Mouse (Mus musculus): ENCODE measurements around the gene Ak4. TPM values are rescaled to one million over a fixed set of nuclear protein-coding genes. Genes with fewer than 3 reads are reported as not detected.

The Ak4 gene
- polyA plus RNA-seq, 1 experiment, result 0.39 TPM

GRCm38 (mm10) chr4:101491704-101492103 lies 72.6 kb downstream of the Ak4 start:
- TF ChIP-seq CTCF (IDR thresholded peaks at IDR 0.05; ENCODE audit: low read depth, low read length) (no peak), POLR2A (IDR thresholded peaks at IDR 0.05; ENCODE audit: borderline replicate concordance, low read depth, low read length) (no peak)
- no peak overlapping the region for H3K27ac ChIP-seq (ENCODE audit: insufficient read depth, low read depth, low read length)
- H3K4me3 ChIP-seq (ENCODE audit: insufficient read depth, low read length), result no peak overlapping the region
- H3K4me1 ChIP-seq (ENCODE audit: control insufficient read depth, insufficient read depth, low read length), result peaks cover 4% of the 10 kb centered on the region; the same call in 1 of the 2 replicates

GRCm38 (mm10) chr4:101493611-101494197 lies 74.6 kb downstream of the Ak4 start:
- H3K4me3 ChIP-seq (ENCODE audit: insufficient read depth, low read length), result no peak overlapping the region

GRCm38 (mm10) chr4:101496188-101496533 lies 77.1 kb downstream of the Ak4 start:
- peak overlapping the region; percentile 40 for H3K4me3 ChIP-seq (ENCODE audit: insufficient read depth, low read length)
- H3K4me1 ChIP-seq (ENCODE audit: control insufficient read depth, insufficient read depth, low read length), result no peaks in the 10 kb centered on the region
- no peak for TF ChIP-seq CTCF (IDR thresholded peaks at IDR 0.05; ENCODE audit: low read depth, low read length)
- no peak overlapping the region for H3K27ac ChIP-seq (ENCODE audit: insufficient read depth, low read depth, low read length)

More at GRCm38 (mm10) chr4:101493611-101494197, 74.6 kb downstream of the Ak4 start:
- Histone ChIP-seq H3K4me1 (ENCODE audit: control insufficient read depth, insufficient read depth, low read length) (peaks cover 4% of the 10 kb centered on the region; the same call in 1 of the 2 replicates), H3K27ac (ENCODE audit: insufficient read depth, low read depth, low read length) (no peak overlapping the region)
- no peak for TF ChIP-seq CTCF (IDR thresholded peaks at IDR 0.05; ENCODE audit: low read depth, low read length)
- TF ChIP-seq POLR2A (IDR thresholded peaks at IDR 0.05; ENCODE audit: borderline replicate concordance, low read depth, low read length), result no peak

GRCm38 (mm10) chr4:101496534-101497237 lies 77.6 kb downstream of the Ak4 start, which contains the start of gene Dnajc6:
Gene Dnajc6, plus strand, starts transcription at chr4:101496648.
- TF ChIP-seq CTCF (IDR thresholded peaks at IDR 0.05; ENCODE audit: low read depth, low read length), result no peak
- no peak for TF ChIP-seq POLR2A (IDR thresholded peaks at IDR 0.05; ENCODE audit: borderline replicate concordance, low read depth, low read length)
- no peaks in the 10 kb centered on the region for H3K4me1 ChIP-seq (ENCODE audit: control insufficient read depth, insufficient read depth, low read length)
- H3K27ac ChIP-seq (ENCODE audit: insufficient read depth, low read depth, low read length), result no peak within 1 kb of the TSS
- peak within 1 kb of the TSS; percentile 40 for H3K4me3 ChIP-seq (ENCODE audit: insufficient read depth, low read length)

- Histone ChIP-seq H3K4me3 (ENCODE audit: insufficient read depth, low read length) (no peak overlapping the region), H3K27ac (ENCODE audit: insufficient read depth, low read depth, low read length) (no peak overlapping the region), H3K4me1 (ENCODE audit: control insufficient read depth, insufficient read depth, low read length) (no peaks in the 10 kb centered on the region)
- no peak for TF ChIP-seq POLR2A (IDR thresholded peaks at IDR 0.05; ENCODE audit: borderline replicate concordance, low read depth, low read length)
- TF ChIP-seq CTCF (IDR thresholded peaks at IDR 0.05; ENCODE audit: low read depth, low read length), result no peak
Observed at GRCm38 (mm10) chr4:101497336-101497735, 78.3 kb downstream of the Ak4 start.

GRCm38 (mm10) chr4:101504470-101505007 lies 85.5 kb downstream of the Ak4 start:
- H3K27ac ChIP-seq (ENCODE audit: insufficient read depth, low read depth, low read length), result no peak overlapping the region
- H3K4me1 ChIP-seq (ENCODE audit: control insufficient read depth, insufficient read depth, low read length), result no peaks in the 10 kb centered on the region
- H3K4me3 ChIP-seq (ENCODE audit: insufficient read depth, low read length), result no peak overlapping the region
- TF ChIP-seq CTCF (IDR thresholded peaks at IDR 0.05; ENCODE audit: low read depth, low read length), result no peak
- no peak for TF ChIP-seq POLR2A (IDR thresholded peaks at IDR 0.05; ENCODE audit: borderline replicate concordance, low read depth, low read length)

GRCm38 (mm10) chr4:101505966-101506365 lies 86.9 kb downstream of the Ak4 start:
- TF ChIP-seq CTCF (IDR thresholded peaks at IDR 0.05; ENCODE audit: low read depth, low read length), result no peak
- TF ChIP-seq POLR2A (IDR thresholded peaks at IDR 0.05; ENCODE audit: borderline replicate concordance, low read depth, low read length), result no peak
- Histone ChIP-seq H3K4me1 (ENCODE audit: control insufficient read depth, insufficient read depth, low read length) (no peaks in the 10 kb centered on the region), H3K27ac (ENCODE audit: insufficient read depth, low read depth, low read length) (no peak overlapping the region), H3K4me3 (ENCODE audit: insufficient read depth, low read length) (no peak overlapping the region)

GRCm38 (mm10) chr4:101506372-101506771 lies 87.3 kb downstream of the Ak4 start:
- Histone ChIP-seq H3K27ac (ENCODE audit: insufficient read depth, low read depth, low read length) (no peak overlapping the region), H3K4me3 (ENCODE audit: insufficient read depth, low read length) (no peak overlapping the region), H3K4me1 (ENCODE audit: control insufficient read depth, insufficient read depth, low read length) (no peaks in the 10 kb centered on the region)
- no peak for TF ChIP-seq CTCF (IDR thresholded peaks at IDR 0.05; ENCODE audit: low read depth, low read length)
- TF ChIP-seq POLR2A (IDR thresholded peaks at IDR 0.05; ENCODE audit: borderline replicate concordance, low read depth, low read length), result no peak

GRCm38 (mm10) chr4:101507571-101508422 lies 88.7 kb downstream of the Ak4 start:
- Histone ChIP-seq H3K4me3 (ENCODE audit: insufficient read depth, low read length) (peak overlapping the region; percentile 40), H3K4me1 (ENCODE audit: control insufficient read depth, insufficient read depth, low read length) (no peaks in the 10 kb centered on the region), H3K27ac (ENCODE audit: insufficient read depth, low read depth, low read length) (no peak overlapping the region)
- TF ChIP-seq CTCF (IDR thresholded peaks at IDR 0.05; ENCODE audit: low read depth, low read length) (no peak), POLR2A (IDR thresholded peaks at IDR 0.05; ENCODE audit: borderline replicate concordance, low read depth, low read length) (no peak)

All from bone marrow macrophage, adult 2 months (primary cell).